Mouse (Mus musculus) spleen, adult 2 months (tissue): ENCODE results near the gene Gramd4.

ENCODE experiments used
- CTCF ChIP-seq: fragments of 200-500 bp; IDR thresholded peaks from 2 replicates; pipeline ENCODE4 v1.5.1; 2011; ENCODE audit warnings: mild to moderate bottlenecking, inconsistent platforms; ENCODE audit not compliant: insufficient read depth, insufficient read length, insufficient replicate concordance; ENCODE audit errors: extremely low read depth
- POLR2A ChIP-seq: fragments of 200-500 bp; IDR thresholded peaks from 2 replicates; pipeline ENCODE4 v1.6.1; 2011; ENCODE audit warnings: low read depth, low read length, inconsistent platforms

GRCm38 (mm10) chr15:86145046-86145445 lies 87.6 kb downstream of the Gramd4 start:
- TF ChIP-seq CTCF = no peak
- TF ChIP-seq POLR2A = no peak
